Mouse (Mus musculus) thymus, postnatal 4 days (tissue): Measurements from ENCODE around the gene Rgs3.

ENCODE experiments used
- DNase-seq: peaks from one replicate; pipeline ENCODE4 v3.0.0; 2021

Rgs3 gene

GRCm38 (mm10) chr4:62729191-62729590, 169.5 kb downstream of the Rgs3 start:
- no peak for DNase-seq

DNA sequence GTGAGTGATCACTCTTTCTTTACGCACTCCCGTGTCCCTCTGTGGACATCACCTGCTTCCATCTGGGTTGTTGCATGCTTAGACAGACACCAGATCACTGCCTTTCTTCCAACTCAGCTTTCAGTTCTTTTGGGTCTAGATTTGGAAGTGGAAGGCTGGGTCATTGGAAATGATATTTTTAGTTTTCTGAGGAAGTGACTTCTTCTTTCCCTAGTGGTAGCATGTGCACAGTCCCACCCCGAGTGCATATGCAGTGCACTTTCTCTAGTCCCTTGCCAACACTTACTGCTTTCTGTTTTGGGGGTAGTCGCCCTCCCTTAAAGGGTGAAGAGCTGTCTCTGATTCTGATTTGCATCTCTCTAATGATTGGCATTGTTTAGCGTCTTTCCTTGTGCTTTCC, 170.3 kb downstream of the Rgs3 start:
- DNase-seq: no peak

DNA sequence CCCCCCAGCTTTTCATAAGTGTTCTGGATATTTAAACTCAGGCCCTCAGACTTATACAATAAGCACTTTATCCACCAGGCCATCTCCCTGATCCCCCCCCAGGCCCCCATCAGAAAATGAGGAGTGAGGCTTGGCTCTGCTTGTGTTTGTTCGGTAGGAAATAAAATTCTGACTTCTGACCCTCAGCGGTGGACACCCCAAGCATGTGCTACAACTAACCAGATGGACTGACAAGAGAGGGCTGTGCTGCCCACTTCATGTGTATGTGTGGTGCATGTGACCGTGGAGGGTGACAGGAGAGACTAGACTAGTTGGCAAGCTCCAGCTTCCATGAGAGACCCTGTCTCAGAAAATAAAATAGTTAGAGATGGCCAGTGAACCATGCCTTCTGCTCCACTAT, 171.2 kb downstream of the Rgs3 start:
- no peak for DNase-seq

GRCm38 (mm10) chr4:62731531-62732063, 171.9 kb downstream of the Rgs3 start:
- no peak for DNase-seq

DNA sequence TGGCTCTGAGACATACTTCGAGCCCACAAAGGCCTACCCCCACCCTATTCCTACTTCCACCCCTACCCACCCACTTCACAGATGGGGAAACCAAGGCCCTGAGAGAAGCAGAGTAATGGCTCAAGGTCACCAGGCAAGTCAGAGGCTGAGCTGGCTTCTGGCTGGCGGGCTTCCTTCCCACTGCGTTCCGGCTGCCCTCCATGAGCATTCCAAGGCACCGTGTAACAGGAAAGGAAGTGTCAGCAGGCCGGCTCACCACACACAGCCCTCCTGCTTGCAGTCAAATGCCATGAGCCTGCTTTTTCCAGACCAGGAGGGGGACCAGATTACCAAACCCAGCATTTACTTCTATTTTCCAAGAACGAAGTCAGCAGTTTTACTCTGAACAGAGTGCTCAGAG, 172.4 kb downstream of the Rgs3 start:
- DNase-seq: no peak

- no peak for DNase-seq
Measured at GRCm38 (mm10) chr4:62732840-62733239, 173.2 kb downstream of the Rgs3 start.

- no peak for DNase-seq
Measured at GRCm38 (mm10) chr4:62733938-62734337, 174.3 kb downstream of the Rgs3 start.

- DNase-seq: no peak
Measured at GRCm38 (mm10) chr4:62735291-62735690, 175.6 kb downstream of the Rgs3 start.

DNA sequence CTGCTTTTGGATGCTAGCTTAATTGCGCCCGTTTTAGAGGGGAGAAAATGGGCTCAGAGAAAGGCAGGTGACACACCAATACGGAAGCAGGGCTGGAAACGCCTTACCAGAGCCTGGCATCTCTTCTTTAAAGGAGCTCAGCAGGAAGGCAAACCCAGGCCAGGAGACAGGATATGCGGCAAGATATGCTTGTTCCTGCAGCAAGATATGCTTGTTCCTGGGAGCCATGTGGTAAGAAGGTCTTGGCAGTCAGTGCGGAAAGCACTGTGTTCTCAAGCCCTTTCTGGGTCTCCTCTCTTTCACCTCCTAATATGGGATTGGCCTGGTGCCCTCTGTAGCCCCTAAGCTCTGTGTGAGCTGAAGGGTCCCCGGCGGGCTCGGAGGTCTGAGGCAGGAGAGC, 176.2 kb downstream of the Rgs3 start:
- DNase-seq: no peak

DNA sequence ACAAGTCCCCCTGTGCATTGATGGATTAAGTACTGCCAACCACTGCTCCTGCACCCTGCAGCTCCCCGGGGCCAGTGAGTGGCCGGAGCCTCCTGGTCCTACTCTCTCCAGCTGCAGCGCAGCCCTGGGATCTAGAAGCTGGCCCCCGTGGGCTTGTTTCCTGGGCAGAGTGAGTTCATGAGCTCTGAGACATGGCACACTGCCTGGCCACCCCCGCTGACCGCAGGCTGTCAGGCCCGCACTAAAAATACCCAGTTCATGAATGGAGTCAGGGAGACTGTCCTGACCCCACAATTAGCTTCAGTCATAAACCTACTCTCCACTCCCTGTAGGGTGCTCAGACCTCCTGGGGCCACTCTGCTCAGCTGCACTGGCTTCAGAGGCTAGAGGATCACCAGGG, 176.8 kb downstream of the Rgs3 start:
- no peak for DNase-seq

DNA sequence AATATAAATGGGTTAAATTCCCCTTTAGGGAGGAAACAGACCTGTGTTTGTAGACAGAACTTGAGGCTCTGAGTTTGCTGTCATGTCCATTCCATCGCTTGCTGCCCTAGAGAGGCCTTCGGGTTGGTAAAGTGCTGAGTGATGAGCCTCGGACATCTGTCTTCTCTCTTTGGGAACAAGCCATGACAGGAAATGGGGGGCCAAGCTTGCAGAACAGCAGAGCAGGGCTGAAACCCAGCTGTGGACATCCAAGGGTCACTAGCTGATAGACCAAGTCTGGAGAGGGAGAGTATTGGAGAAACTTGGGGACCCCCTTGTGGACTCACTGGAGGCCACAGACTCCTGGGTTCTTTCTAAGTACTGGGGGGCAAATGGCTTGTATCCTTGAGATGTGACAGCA, 177.3 kb downstream of the Rgs3 start:
- no peak for DNase-seq

- DNase-seq: no peak
Measured at GRCm38 (mm10) chr4:62737983-62738695, 178.5 kb downstream of the Rgs3 start.

DNA sequence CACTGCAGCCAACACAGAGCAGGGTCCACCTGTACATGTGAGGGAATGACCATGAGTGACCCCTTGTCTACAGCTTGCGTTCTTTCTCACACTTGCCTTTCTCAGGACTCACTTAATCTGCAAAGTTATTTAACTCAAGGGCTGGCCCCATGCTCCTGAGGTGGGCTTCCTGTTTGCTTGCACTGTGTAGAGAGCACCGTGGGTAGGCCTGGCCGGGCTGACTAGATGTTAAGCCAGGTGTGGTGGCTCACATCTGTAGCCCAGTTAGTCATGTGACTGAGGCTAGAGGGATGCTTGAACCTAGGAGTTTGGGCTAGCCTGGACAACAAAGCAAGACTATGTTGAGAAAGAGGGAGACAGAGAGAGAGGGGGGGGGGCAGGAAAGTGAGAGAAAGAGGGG, 179.3 kb downstream of the Rgs3 start:
- no peak for DNase-seq

DNA sequence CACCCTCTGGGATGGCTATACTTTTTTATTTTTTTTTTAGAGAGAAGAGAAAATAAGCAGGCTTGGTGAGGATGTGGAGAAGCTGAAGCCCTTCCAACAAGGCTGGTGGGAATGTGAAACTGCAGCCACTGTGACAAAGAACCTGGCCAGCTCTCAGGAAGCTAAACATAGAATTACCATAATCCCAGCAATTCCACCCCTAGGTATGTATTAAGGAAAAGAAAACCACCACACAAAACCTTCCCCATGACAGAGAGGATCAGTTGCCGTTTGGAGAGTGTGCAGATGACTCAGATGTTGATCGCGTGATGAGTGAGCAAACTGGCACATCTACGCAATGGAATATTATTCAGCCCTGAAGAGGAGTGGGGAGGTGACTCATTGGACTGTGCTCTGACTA, 179.9 kb downstream of the Rgs3 start:
- no peak for DNase-seq

- DNase-seq: no peak
Measured at GRCm38 (mm10) chr4:62740282-62741054, 180.8 kb downstream of the Rgs3 start.

DNA sequence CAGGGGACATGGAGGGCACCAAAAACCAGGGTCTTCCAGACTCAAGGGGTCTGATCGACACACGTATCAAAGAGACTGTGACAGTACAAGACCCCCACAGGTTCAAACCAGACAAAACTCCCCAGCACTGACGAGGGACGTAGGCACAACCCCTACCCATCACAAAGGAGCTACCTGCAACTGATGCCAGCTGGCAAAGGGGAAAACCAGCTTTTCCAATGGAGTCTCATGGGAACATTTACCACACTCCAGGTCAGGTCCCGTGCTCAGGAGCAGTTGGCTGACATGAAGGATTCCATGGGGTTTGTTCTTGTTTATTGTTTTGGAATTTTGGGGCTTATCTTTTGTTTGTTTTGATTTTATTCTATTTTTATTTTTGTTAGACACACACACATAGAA, 181.4 kb downstream of the Rgs3 start:
- DNase-seq: no peak

DNA sequence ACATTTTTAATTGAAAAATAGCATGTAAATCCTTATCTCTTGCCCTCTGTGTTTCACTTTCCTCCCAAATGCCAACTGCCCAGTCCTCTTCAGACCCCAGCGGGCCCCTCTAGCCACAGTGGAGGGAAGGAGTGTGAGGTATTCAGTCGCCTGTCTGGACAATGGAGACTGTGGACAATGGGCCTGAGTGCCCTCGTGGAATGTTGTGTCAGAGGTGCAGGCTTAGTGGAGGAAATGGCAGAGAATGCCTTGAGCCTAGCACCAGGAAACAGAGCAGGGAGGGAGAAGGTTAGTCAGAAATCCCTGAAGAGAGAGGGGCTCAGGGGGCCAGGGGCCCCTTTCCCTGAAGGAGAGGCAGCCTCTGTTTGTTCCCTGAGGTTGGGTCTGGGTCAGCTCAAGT, 182.0 kb downstream of the Rgs3 start:
- DNase-seq: no peak

DNA sequence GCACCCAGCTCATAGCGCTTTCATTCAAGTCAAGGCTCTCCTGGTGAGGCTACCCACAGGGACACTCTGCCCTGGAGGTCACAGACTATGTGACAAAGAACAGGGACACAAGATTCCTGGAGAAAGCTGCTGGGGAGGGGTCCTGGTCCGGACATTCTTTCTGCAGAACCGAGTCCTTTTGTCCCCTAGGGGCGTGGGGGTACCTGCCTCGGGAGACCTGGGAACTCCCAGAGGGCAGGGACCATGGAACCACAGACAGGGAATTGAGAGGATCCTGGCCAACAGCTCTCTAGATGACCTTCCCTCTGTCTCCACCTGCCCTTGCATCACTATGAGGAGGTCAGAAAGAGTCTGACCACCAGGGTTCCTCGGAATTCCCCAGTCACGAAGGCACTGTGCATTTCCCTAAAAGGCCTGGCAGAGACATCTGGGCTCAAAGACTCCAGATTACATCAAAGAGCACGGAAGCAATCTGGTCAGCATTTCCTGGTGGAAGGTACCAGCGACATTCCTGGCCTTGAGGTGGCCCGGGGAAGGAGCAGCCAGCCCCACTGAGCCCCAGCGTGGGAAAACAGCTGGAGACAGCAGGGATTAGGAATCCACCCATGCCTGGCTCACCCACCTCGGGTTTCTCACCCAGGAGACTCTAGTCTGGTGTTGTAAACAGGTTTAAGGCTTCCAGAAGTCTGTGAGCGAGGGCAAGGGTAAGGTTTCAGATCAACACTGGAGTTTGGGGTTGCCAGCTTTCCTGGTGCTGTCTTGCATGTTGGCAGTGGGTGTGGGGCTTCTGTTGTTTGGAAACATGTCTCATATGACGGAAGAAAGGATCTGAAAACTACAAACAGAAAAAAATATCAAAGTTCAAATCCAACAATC, 183.5 kb downstream of the Rgs3 start:
- no peak for DNase-seq

GRCm38 (mm10) chr4:62744534-62744956, 184.9 kb downstream of the Rgs3 start:
- DNase-seq: no peak

DNA sequence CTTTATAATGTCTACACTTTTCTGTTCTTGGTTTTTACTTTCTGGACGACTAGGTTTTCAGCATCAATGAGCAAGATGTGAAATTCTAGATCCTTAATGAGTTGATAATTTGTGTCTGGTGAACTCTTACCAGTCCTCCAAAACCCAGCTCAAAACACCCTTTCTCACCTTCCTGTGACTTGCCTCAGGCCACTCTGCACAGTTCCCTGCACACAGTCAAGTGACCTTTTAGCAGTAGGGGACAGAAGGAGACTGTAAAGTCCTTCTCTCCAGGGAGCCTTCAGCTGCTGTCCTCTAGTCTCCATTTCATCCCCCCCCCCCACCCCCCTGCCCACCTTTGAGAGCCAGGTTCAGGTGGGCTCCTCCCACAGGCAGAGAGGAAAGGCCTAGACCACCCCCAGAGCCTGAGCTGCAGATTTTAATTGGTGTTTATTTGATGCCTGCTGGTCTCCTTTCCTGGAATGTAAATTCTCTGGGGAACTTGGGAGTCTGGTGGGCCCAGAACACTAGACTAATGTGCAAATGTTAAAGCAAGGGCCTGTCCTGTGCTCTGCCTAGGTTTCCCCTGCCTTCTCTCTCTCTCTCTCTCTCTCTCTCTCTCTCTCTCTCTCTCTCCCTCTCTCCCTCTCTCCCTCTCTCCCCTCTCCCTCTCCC, 185.5 kb downstream of the Rgs3 start:
- no peak for DNase-seq
